Mouse (Mus musculus) embryonic facial prominence, embryonic 15.5 days (tissue): Measurements from ENCODE around the gene Sap30l. TPM values are rescaled to one million over a fixed set of nuclear protein-coding genes. Genes with fewer than 3 reads are reported as not detected.
A peak's percentile ranks its signal among the peaks of the same experiment; 100 is the strongest.

Experiments
- ATAC-seq: fragments of 200-750 bp; cut with Nextera tagmentation; 2 replicates; pipeline ENCODE4 v1.8.0; 2017; ENCODE audit warnings: low read depth, moderate TSS enrichment; ENCODE audit not compliant: insufficient number of reproducible peaks, low FRiP score, low TSS enrichment
- H3K27ac ChIP-seq: fragments of 300-500 bp; sonication (generic); replicated peaks from 2 replicates; pipeline ENCODE4 v1.5.1; 2015; ENCODE audit warnings: mild to moderate bottlenecking, inconsistent platforms
- H3K27me3 ChIP-seq: fragments of 300-500 bp; sonication (generic); 2 replicates; pipeline ENCODE4 v1.6.1; 2015; ENCODE audit warnings: inconsistent platforms
- H3K36me3 ChIP-seq: fragments of 300-500 bp; sonication (generic); 2 replicates; pipeline ENCODE4 v1.6.1; 2015; ENCODE audit warnings: mild to moderate bottlenecking, inconsistent platforms
- H3K4me1 ChIP-seq: fragments of 300-500 bp; sonication (generic); 2 replicates; pipeline ENCODE4 v1.6.1; 2015; ENCODE audit warnings: inconsistent platforms
- H3K4me2 ChIP-seq: fragments of 300-500 bp; sonication (generic); replicated peaks from 2 replicates; pipeline ENCODE4 v1.6.1; 2015; ENCODE audit warnings: mild to moderate bottlenecking, inconsistent platforms
- H3K4me3 ChIP-seq: fragments of 300-500 bp; sonication (generic); replicated peaks from 2 replicates; pipeline ENCODE4 v1.5.1; 2015; ENCODE audit warnings: mild to moderate bottlenecking, inconsistent platforms
- H3K9ac ChIP-seq: fragments of 300-500 bp; sonication (generic); 2 replicates; pipeline ENCODE4 v1.6.1; 2015; ENCODE audit warnings: inconsistent platforms
- H3K9me3 ChIP-seq: fragments of 300-500 bp; sonication (generic); replicated peaks from 2 replicates; pipeline ENCODE4 v1.6.1; 2016; ENCODE audit warnings: inconsistent platforms
- WGBS: fragments of 180-500 bp; shearing (Covaris S2); methylation state at CpG from one replicate; pipeline ENCODE4 v1.1.7; 2015; 5-methylcytosine and 5-hydroxymethylcytosine counted together
- polyA plus RNA-seq: library from polyadenylated mRNA; unstranded; fragments of >200 nt; fragmentation: Nextera tagmentation; extraction: Ambion mirVana; gene quantifications from 2 replicates; pipeline ENCODE4 v1.2.1, GENCODE M21; 2015

The Sap30l gene
- 13.2 and 14.0 TPM in 2 replicates for polyA plus RNA-seq

DNA sequence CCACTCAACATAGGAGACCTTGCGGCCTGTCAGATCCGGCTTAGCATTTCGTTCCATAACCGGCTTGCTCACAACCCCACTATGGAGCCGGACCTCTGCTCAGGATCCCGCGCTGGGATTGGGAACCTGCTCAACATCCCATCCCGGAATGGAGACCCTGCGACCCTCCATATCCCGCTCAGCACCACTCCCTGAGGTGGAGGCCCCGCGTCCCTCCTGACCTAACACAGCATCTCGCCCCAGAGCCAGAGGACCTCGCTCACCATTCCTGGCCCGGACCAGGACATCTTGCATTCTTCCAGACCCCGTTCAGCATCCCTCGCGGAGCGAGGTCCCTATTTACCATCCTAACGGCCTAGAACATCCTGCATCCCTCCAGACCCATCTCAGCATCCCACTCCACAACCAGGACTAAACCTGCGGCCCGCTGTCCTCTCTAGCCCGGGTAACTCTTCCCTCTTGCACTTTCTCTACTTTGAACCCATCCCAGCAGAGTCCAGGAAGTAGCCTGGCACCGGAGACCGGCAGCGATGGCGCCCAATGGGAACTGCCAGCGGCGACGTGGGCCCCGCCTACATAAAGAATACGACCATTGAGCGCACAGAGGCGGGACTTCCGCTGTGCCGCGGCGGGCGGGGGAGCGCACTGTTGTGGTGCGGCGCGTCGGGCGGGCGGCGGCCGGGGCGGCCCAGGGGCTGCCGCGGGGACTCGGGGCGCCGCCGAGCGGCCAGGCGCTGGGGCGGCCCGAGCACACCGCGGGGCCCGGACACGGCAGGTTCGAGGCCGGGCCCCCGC lies at the start of gene Sap30l:
Gene Sap30l (plus strand): TSS at position 667 of the 795 bp plus-strand sequence.
- Histone ChIP-seq H3K9ac (peak within 1 kb of the TSS; percentile 86), H3K9me3 (no peaks in the 10 kb centered on the region), H3K4me1 (peaks cover 26% of the 10 kb centered on the region), H3K36me3 (0 out of 2 replicates have a peak, but pooled peaks cover 4% of the 10 kb centered on the region), H3K4me2 (peak within 1 kb of the TSS; percentile 94), H3K27me3 (no peaks in the 10 kb centered on the region), H3K4me3 (peak within 1 kb of the TSS; percentile 92), H3K27ac (peak within 1 kb of the TSS; percentile 78)
- WGBS, result under 1% methylated on average over 65 of the region's 66 CpGs
- peak; percentile 96 for ATAC-seq

DNA sequence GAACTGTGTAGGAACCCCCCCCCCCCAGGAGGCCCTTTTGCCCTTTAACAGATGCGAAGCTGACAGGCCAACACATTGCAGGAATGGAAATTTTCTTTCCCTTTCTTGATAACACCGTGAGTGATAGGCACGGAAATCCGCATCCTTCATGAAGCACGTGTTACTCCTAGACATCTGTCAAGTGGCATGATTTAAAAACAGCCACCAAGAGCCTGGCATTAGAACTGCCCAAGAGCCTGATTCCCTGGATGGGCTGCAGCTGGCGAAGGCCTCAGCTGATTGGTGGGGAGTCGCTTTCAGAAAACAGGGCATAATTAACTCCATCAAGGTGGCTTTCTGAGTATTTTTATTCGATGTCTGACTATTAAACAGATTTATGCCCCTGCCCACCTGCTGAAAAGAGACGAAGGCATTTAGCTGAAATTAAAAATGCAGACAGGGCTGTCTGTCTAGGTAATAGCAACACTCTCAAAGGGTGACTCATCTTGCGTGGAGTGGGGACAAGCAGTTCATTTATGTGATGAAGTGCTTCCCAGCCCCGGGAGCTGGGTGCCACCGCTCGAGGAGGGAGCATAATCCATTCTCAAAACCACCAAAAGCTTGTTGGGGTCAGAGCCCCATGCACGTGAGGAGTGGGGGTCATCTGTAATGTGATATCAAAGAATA lies 47.8 kb upstream of the Sap30l start:
- Histone ChIP-seq H3K36me3 (no peaks in the 10 kb centered on the region), H3K27ac (no peak overlapping the region), H3K9me3 (no peaks in the 10 kb centered on the region), H3K4me2 (no peak overlapping the region), H3K4me1 (no peaks in the 10 kb centered on the region), H3K9ac (no peak overlapping the region), H3K4me3 (no peak overlapping the region), H3K27me3 (no peaks in the 10 kb centered on the region)
- WGBS, result 68% methylated on average over 14 of the region's 14 CpGs
- ATAC-seq, result no peak

DNA sequence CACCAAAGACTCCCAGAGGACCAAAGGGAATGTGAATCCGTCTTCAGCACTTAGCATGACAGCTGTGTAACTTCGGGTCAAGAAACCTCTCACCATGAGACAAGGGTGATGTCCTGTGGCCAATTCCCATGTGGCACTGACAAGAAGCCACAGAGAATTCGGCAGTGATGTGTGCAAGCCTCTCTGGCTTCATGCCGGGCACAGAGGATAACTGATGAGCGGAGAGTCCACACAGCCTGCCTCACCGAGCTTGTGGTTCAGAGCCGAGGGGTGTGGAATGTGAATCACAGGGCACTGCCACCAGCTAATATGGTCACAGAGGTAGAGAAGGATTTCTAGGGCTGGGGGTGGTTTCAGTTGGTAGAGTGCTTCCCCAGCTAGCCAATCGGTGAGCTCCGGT lies 42.8 kb upstream of the Sap30l start:
- no peak overlapping the region for H3K27ac ChIP-seq
- H3K9me3 ChIP-seq, result 0 out of 2 replicates have a peak, but pooled peaks cover 3% of the 10 kb centered on the region
- no peak for ATAC-seq
- peaks cover 3% of the 10 kb centered on the region; the same call in 1 of the 2 replicates for H3K36me3 ChIP-seq
- H3K4me1 ChIP-seq, result no peaks in the 10 kb centered on the region
- H3K4me2 ChIP-seq, result no peak overlapping the region
- WGBS, result 70% methylated on average over 9 of the region's 9 CpGs
- H3K27me3 ChIP-seq, result no peaks in the 10 kb centered on the region
- H3K9ac ChIP-seq, result no peak overlapping the region
- H3K4me3 ChIP-seq, result no peak overlapping the region

DNA sequence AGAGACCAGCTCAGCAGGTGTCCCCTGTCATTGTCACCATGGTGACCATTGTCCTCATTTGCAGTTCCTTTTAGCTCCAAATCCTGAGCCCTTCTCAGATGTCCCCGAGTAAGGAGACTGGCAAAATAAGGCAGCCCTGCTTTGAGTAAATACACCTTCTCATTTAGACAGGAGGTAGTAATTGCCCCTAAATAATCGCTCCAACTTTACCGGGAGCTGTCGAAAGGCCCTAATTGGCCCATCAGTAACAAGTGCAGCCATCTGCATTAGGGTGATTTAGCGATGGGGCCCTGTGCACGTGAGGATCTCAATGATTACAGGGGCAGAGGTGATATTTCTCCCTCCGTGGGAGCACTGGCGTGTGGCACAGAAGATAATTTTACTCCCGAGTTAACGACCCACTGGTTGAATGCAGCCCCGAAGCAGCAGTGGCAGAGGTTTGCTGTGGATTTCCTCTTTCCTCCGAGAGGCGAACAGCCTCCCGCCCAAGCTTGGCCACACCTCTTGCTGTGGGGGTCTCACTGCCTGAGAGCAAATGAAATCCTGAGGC lies 40.9 kb upstream of the Sap30l start:
- H3K4me2 ChIP-seq, result no peak overlapping the region
- 35% methylated on average over 14 of the region's 14 CpGs for WGBS
- no peak overlapping the region for H3K27ac ChIP-seq
- 0 out of 2 replicates have a peak, but pooled peaks have one; percentile 13 for ATAC-seq
- H3K4me1 ChIP-seq, result no peaks in the 10 kb centered on the region
- 0 out of 2 replicates have a peak, but pooled peaks cover 3% of the 10 kb centered on the region for H3K9me3 ChIP-seq
- no peaks in the 10 kb centered on the region for H3K27me3 ChIP-seq
- H3K4me3 ChIP-seq, result no peak overlapping the region
- no peak overlapping the region for H3K9ac ChIP-seq
- peaks cover 7% of the 10 kb centered on the region; the same call in 1 of the 2 replicates for H3K36me3 ChIP-seq

DNA sequence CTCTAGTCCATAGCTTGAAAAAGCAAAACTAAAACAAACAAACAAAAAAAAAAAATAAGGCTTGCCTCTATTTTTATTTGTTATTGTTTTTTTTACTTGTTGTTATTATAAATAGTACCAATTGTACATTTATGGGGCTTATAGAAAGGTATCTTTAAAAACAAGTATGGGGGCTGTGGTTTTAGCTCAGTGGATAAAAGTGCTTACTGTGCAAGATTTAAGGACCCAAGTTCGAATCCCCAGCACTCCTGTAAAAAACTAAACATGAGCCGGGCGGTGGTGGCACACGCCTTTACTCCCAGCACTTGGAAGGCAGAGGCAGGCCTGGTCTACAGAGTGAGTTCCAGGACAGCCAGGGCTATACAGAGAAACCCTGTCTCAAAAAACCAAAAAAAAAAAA lies 40.1 kb upstream of the Sap30l start:
- 0 out of 2 replicates have a peak, but pooled peaks cover 3% of the 10 kb centered on the region for H3K9me3 ChIP-seq
- 0 out of 2 replicates have a peak, but pooled peaks cover 3% of the 10 kb centered on the region for H3K4me1 ChIP-seq
- no peaks in the 10 kb centered on the region for H3K27me3 ChIP-seq
- H3K36me3 ChIP-seq, result peaks cover 9% of the 10 kb centered on the region; the same call in 1 of the 2 replicates
- no peak overlapping the region for H3K9ac ChIP-seq
- H3K4me2 ChIP-seq, result no peak overlapping the region
- no peak for ATAC-seq
- no peak overlapping the region for H3K27ac ChIP-seq
- WGBS, result 90% methylated on average over 4 of the region's 4 CpGs
- no peak overlapping the region for H3K4me3 ChIP-seq

DNA sequence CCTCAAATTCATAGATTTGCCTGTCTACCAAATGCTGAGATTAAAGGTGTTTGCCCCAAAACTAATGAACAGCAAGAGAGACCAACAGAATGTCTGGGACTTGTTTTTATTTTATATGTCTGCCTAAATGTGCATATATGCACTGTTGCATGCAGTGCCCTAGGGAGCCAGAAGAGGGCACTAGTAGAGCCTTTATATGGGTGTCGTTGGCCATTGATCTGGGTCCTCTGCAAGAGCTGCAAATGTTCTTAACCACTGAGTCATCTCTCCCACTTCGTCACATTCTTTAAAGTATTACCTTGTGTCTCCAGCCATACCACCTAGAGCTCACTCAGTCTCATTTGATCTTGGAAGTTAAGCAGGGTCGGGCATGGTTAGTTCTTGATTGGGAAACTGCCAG lies 37.3 kb upstream of the Sap30l start:
- Histone ChIP-seq H3K9me3 (0 out of 2 replicates have a peak, but pooled peaks cover 3% of the 10 kb centered on the region), H3K4me2 (no peak overlapping the region), H3K27me3 (no peaks in the 10 kb centered on the region), H3K9ac (no peak overlapping the region), H3K36me3 (peaks cover 9% of the 10 kb centered on the region; the same call in 1 of the 2 replicates), H3K27ac (no peak overlapping the region), H3K4me3 (no peak overlapping the region), H3K4me1 (0 out of 2 replicates have a peak, but pooled peaks cover 8% of the 10 kb centered on the region)
- WGBS, result 83% methylated on average over 3 of the region's 3 CpGs
- ATAC-seq, result no peak

DNA sequence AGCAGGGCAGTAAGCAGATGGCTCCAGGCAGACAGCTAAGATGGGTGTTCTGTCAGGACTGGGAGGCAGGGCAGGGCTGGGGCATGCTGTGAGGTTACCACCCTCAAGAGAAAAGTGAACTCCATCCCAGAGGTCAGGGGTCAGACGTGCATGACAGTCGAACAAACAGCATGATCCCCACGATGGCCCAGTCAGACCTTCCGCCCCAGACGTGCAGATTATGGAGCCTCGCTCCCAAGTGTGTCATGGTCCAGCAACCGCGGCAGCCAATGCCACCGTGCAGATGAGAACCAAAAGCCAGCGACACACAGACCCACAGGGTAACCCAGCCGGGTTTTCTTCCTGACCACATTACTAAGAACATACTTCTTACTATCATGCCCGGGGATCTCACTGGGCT lies 34.8 kb upstream of the Sap30l start:
- H3K4me2 ChIP-seq, result no peak overlapping the region
- peaks cover 16% of the 10 kb centered on the region; the same call in 1 of the 2 replicates for H3K36me3 ChIP-seq
- no peak overlapping the region for H3K9ac ChIP-seq
- peak overlapping the region; percentile 11; the same call in 1 of the 2 replicates for H3K27ac ChIP-seq
- H3K27me3 ChIP-seq, result no peaks in the 10 kb centered on the region
- H3K9me3 ChIP-seq, result 0 out of 2 replicates have a peak, but pooled peaks cover 3% of the 10 kb centered on the region
- 40% methylated on average over 12 of the region's 12 CpGs for WGBS
- 0 out of 2 replicates have a peak, but pooled peaks cover 8% of the 10 kb centered on the region for H3K4me1 ChIP-seq
- ATAC-seq, result no peak
- no peak overlapping the region for H3K4me3 ChIP-seq

DNA sequence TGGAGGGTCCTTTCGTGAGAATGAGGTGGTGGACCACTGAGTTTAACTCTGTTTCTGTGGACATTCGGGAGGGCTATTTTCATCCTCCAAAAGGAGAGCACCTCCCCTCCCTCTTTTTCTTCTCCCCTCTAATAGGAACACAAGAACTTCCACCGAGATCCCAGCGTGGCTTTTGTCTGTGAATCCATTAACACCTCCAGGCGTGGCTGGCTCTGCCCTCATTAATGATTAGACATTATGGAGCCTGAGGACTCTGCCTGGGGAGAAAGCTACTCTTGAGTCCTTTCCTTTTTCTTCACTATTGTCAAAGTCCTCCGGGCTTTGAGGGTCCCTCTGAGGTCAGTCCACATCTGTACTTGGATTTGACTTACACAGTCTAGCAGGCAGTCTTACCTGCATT lies 34.3 kb upstream of the Sap30l start:
- Histone ChIP-seq H3K4me2 (no peak overlapping the region), H3K36me3 (peaks cover 19% of the 10 kb centered on the region; the same call in 1 of the 2 replicates), H3K4me1 (0 out of 2 replicates have a peak, but pooled peaks cover 8% of the 10 kb centered on the region), H3K4me3 (no peak overlapping the region), H3K9me3 (0 out of 2 replicates have a peak, but pooled peaks cover 3% of the 10 kb centered on the region), H3K27ac (no peak overlapping the region), H3K9ac (no peak overlapping the region), H3K27me3 (no peaks in the 10 kb centered on the region)
- ATAC-seq, result no peak
- 57% methylated on average over 6 of the region's 6 CpGs for WGBS

DNA sequence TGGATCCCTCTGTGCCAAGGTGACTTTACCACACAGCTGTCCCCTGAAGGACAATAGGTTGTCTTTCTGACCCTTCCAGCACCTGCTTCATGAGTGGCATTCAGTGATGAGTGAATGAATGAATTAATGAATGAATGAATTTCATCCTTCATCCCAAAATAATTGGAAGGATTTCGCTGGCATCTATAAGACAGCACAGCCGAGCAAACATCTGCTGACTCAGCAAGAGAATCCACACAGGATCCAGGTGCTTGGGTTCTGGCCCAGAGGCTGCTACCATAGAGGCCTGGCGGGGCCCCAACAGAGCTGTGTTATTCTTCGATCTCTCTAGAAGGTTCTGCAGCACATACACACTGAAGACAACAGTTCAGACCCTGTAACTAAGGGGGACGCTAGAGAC lies 30.7 kb upstream of the Sap30l start:
- whole genome bisulfite sequencing, result 79% methylated on average over 5 of the region's 5 CpGs
- 0 out of 2 replicates have a peak, but pooled peaks cover 10% of the 10 kb centered on the region for H3K36me3 ChIP-seq
- no peaks in the 10 kb centered on the region for H3K27me3 ChIP-seq
- H3K9me3 ChIP-seq, result no peaks in the 10 kb centered on the region
- H3K27ac ChIP-seq, result no peak overlapping the region
- H3K4me2 ChIP-seq, result no peak overlapping the region
- H3K9ac ChIP-seq, result no peak overlapping the region
- no peak for ATAC-seq
- peaks cover 10% of the 10 kb centered on the region; the same call in 1 of the 2 replicates for H3K4me1 ChIP-seq
- H3K4me3 ChIP-seq, result no peak overlapping the region

DNA sequence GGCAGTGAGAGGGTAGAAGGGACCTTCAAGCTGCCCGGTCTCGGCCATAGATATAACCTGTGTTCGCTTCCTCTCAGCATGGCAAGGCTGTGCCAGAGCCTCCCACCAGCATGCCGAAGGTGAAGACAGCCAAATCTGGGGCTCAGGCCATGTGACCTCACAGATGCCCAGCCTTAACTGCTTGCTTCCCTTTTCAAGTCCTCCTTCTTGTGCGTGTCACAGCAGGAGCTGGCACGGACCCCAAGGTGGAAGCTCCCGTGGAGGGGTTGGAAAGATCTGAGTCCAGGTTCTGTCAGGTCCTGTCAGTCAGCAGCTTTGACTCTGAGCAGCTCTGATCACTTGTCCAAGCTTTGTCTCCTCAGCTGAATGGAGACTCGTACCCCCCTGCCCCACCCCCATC lies 29.8 kb upstream of the Sap30l start:
- H3K27ac ChIP-seq, result no peak overlapping the region
- 93% methylated on average over 8 of the region's 8 CpGs for WGBS
- H3K4me3 ChIP-seq, result no peak overlapping the region
- no peak for ATAC-seq
- no peak overlapping the region for H3K4me2 ChIP-seq
- H3K36me3 ChIP-seq, result 0 out of 2 replicates have a peak, but pooled peaks cover 10% of the 10 kb centered on the region
- no peaks in the 10 kb centered on the region for H3K9me3 ChIP-seq
- H3K9ac ChIP-seq, result no peak overlapping the region
- H3K4me1 ChIP-seq, result peaks cover 7% of the 10 kb centered on the region
- no peaks in the 10 kb centered on the region for H3K27me3 ChIP-seq

DNA sequence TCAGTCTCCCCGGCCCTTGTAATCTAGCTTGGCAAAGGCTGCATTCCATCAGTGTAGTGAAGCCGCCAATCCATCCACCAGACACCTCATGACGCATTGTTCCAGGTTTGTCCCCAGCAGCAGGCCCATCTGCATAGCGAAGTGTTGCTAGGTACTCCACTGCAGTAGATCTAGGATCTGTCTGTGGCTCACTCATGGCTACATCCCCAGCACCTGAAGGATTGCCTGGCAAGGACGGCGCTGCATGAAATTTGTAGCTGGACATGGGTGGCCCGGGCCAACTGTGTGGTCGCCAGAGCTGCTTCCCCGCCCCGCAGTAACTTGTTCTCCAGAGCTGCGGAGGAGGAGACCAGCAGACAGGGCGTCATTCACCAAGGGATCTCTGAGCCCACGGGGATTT lies 28.0 kb upstream of the Sap30l start:
- Histone ChIP-seq H3K9ac (no peak overlapping the region), H3K4me3 (no peak overlapping the region), H3K9me3 (no peaks in the 10 kb centered on the region), H3K4me1 (peaks cover 9% of the 10 kb centered on the region), H3K27me3 (no peaks in the 10 kb centered on the region), H3K36me3 (0 out of 2 replicates have a peak, but pooled peaks cover 10% of the 10 kb centered on the region), H3K4me2 (no peak overlapping the region), H3K27ac (no peak overlapping the region)
- 26% methylated on average over 13 of the region's 13 CpGs for WGBS
- ATAC-seq, result no peak
